Mouse (Mus musculus) kidney, postnatal 0 days (tissue): ENCODE results near the gene Dll1. TPM values are rescaled to one million over a fixed set of nuclear protein-coding genes. Genes with fewer than 3 reads are reported as not detected.

Experiments
- ATAC-seq: fragments of 200-750 bp; cut with Nextera tagmentation; replicated peaks from 2 replicates; pipeline ENCODE4 v1.8.0; 2017; ENCODE audit warnings: low read depth, moderate number of reproducible peaks, moderate TSS enrichment, moderate library complexity; ENCODE audit not compliant: low FRiP score
- DNase-seq: peaks from one replicate; pipeline ENCODE4 v3.0.0-alpha.2; 2016; ENCODE audit warnings: low spot score
- H3K27ac ChIP-seq: fragments of 300-500 bp; sonication (generic); 2 replicates; pipeline ENCODE4 v1.5.1; 2014; ENCODE audit warnings: mild to moderate bottlenecking
- H3K27me3 ChIP-seq: fragments of 300-500 bp; sonication (generic); 2 replicates; pipeline ENCODE4 v1.6.1; 2014; ENCODE audit warnings: low read length, mixed read lengths; ENCODE audit not compliant: insufficient read depth
- H3K36me3 ChIP-seq: fragments of 300-500 bp; sonication (generic); 2 replicates; pipeline ENCODE4 v1.6.1; 2014; ENCODE audit warnings: low read length, mixed read lengths; ENCODE audit not compliant: insufficient read depth
- H3K4me1 ChIP-seq: fragments of 300-500 bp; sonication (generic); replicated peaks from 2 replicates; pipeline ENCODE4 v1.6.1; 2014; ENCODE audit warnings: antibody characterized with exemption, low read length, mixed read lengths; ENCODE audit not compliant: insufficient read depth
- H3K4me2 ChIP-seq: fragments of 300-500 bp; sonication (generic); 2 replicates; pipeline ENCODE4 v1.6.1; 2014; ENCODE audit warnings: mild to moderate bottlenecking, low read length, moderate library complexity, mixed read lengths
- H3K4me3 ChIP-seq: fragments of 300-500 bp; sonication (generic); replicated peaks from 2 replicates; pipeline ENCODE4 v1.5.1; 2014; ENCODE audit warnings: low read depth, low read length
- H3K9ac ChIP-seq: fragments of 300-500 bp; sonication (generic); 2 replicates; pipeline ENCODE4 v1.6.1; 2014; ENCODE audit warnings: low read depth, low read length
- H3K9me3 ChIP-seq: fragments of 300-500 bp; sonication (generic); replicated peaks from 2 replicates; pipeline ENCODE4 v1.6.1; 2016; ENCODE audit warnings: low read length, inconsistent platforms, mixed read lengths
- CTCF ChIP-seq: IDR thresholded peaks from 2 replicates; pipeline ENCODE4 v1.5.1; 2016; ENCODE audit warnings: antibody characterized with exemption, low read depth, mild to moderate bottlenecking, moderate library complexity
- WGBS: fragments of 180-500 bp; shearing (Covaris S2); extraction: QIAGEN DNeasy Blood & Tissue Kit; methylation state at CpG from one replicate; pipeline ENCODE4 v1.1.7; 2014; 5-methylcytosine and 5-hydroxymethylcytosine counted together
- polyA plus RNA-seq: library from polyadenylated mRNA; unstranded; fragments of >200 nt; fragmentation: Nextera tagmentation; extraction: Ambion mirVana; gene quantifications from 2 replicates; pipeline ENCODE4 v1.2.1, GENCODE M21; 2015

The Dll1 gene
- polyA plus RNA-seq, result 21.4 and 22.3 TPM in 2 replicates

- ATAC-seq, result no peak
- 0 out of 2 replicates have a peak, but pooled peaks cover 4% of the 10 kb centered on the region for H3K27me3 ChIP-seq
These were observed at the start of gene Dll1 for GRCm38 (mm10) chr17:15376494-15377181. Dll1 (minus strand) TSS chr17:15376872.

GRCm38 (mm10) chr17:15425931-15426330 is 49.3 kb upstream of the Dll1 start:
- no peak for TF ChIP-seq CTCF
- Histone ChIP-seq H3K36me3 (peaks cover 59% of the 10 kb centered on the region), H3K27me3 (no peaks in the 10 kb centered on the region), H3K4me1 (no peaks in the 10 kb centered on the region), H3K4me2 (no peak overlapping the region), H3K9me3 (no peaks in the 10 kb centered on the region), H3K4me3 (no peak overlapping the region), H3K9ac (no peak overlapping the region), H3K27ac (no peak overlapping the region)
- 57% methylated on average over 3 of the region's 3 CpGs for WGBS
- DNase-seq (no peak), ATAC-seq (no peak)

More at GRCm38 (mm10) chr17:15376494-15377181, at the start of gene Dll1:
- Histone ChIP-seq H3K4me2 (peak within 1 kb of the TSS; percentile 71), H3K4me3 (peak within 1 kb of the TSS; percentile 76), H3K36me3 (no peaks in the 10 kb centered on the region), H3K4me1 (peaks cover 24% of the 10 kb centered on the region), H3K9me3 (no peaks in the 10 kb centered on the region), H3K27ac (peak within 1 kb of the TSS; percentile 77), H3K9ac (peak within 1 kb of the TSS; percentile 69)
- DNase-seq, result peak; percentile 15
- TF ChIP-seq CTCF, result no peak
- under 1% methylated on average over 36 of the region's 36 CpGs for WGBS

GRCm38 (mm10) chr17:15423080-15423765 is 46.6 kb upstream of the Dll1 start:
- Histone ChIP-seq H3K9me3 (no peaks in the 10 kb centered on the region), H3K4me3 (no peak overlapping the region), H3K36me3 (peaks cover 66% of the 10 kb centered on the region), H3K4me2 (no peak overlapping the region), H3K9ac (no peak overlapping the region), H3K4me1 (no peaks in the 10 kb centered on the region), H3K27me3 (no peaks in the 10 kb centered on the region), H3K27ac (no peak overlapping the region)
- TF ChIP-seq CTCF, result no peak
- WGBS, result 51% methylated on average over 8 of the region's 8 CpGs
- DNase-seq (no peak), ATAC-seq (no peak)

GRCm38 (mm10) chr17:15422666-15423065 is 46.0 kb upstream of the Dll1 start:
- Histone ChIP-seq H3K27ac (no peak overlapping the region), H3K4me2 (no peak overlapping the region), H3K27me3 (no peaks in the 10 kb centered on the region), H3K4me1 (no peaks in the 10 kb centered on the region), H3K36me3 (peaks cover 68% of the 10 kb centered on the region), H3K9me3 (no peaks in the 10 kb centered on the region), H3K9ac (no peak overlapping the region), H3K4me3 (no peak overlapping the region)
- WGBS, result 95% methylated on average over 9 of the region's 9 CpGs
- ATAC-seq, result no peak
- DNase-seq, result no peak
- TF ChIP-seq CTCF, result no peak

GRCm38 (mm10) chr17:15421446-15421845 is 44.8 kb upstream of the Dll1 start:
- Histone ChIP-seq H3K4me3 (no peak overlapping the region), H3K9me3 (no peaks in the 10 kb centered on the region), H3K36me3 (peaks cover 72% of the 10 kb centered on the region), H3K27ac (no peak overlapping the region), H3K4me2 (no peak overlapping the region), H3K9ac (no peak overlapping the region), H3K27me3 (no peaks in the 10 kb centered on the region), H3K4me1 (no peaks in the 10 kb centered on the region)
- no peak for DNase-seq
- ATAC-seq, result no peak
- TF ChIP-seq CTCF, result no peak
- 97% methylated on average over 6 of the region's 6 CpGs for WGBS

GRCm38 (mm10) chr17:15420021-15420603 is 43.4 kb upstream of the Dll1 start:
- TF ChIP-seq CTCF, result no peak
- no peaks in the 10 kb centered on the region for H3K9me3 ChIP-seq
- H3K27me3 ChIP-seq, result no peaks in the 10 kb centered on the region
- H3K9ac ChIP-seq, result no peak overlapping the region
- DNase-seq, result no peak
- WGBS, result 86% methylated on average over 8 of the region's 8 CpGs
- ATAC-seq, result no peak
- no peak overlapping the region for H3K27ac ChIP-seq
- H3K36me3 ChIP-seq, result peaks cover 61% of the 10 kb centered on the region
- no peak overlapping the region for H3K4me3 ChIP-seq
- no peak overlapping the region for H3K4me2 ChIP-seq
- no peaks in the 10 kb centered on the region for H3K4me1 ChIP-seq
